Mouse (Mus musculus) testis, adult 2 months (tissue): Measurements from ENCODE around the gene Evl.

Experiments
- CTCF ChIP-seq: fragments of 200-500 bp; IDR thresholded peaks from 2 replicates; pipeline ENCODE4 v1.5.1; 2012; ENCODE audit warnings: low read depth, mild to moderate bottlenecking, inconsistent platforms, low read length, moderate library complexity; ENCODE audit not compliant: control insufficient read depth, insufficient read depth, insufficient replicate concordance
- POLR2A ChIP-seq: fragments of 200-500 bp; IDR thresholded peaks from 2 replicates; pipeline ENCODE4 v1.6.1; 2012; ENCODE audit warnings: low read depth, mild to moderate bottlenecking, inconsistent platforms, low read length, moderate library complexity; ENCODE audit not compliant: control insufficient read depth

- TF ChIP-seq POLR2A: no peak
- TF ChIP-seq CTCF: no peak
Measured at GRCm38 (mm10) chr12:108600864-108601263, 46.3 kb downstream of the Evl start.
